Mouse (Mus musculus) intestine, postnatal 0 days (tissue): Measurements from ENCODE around the gene Gm44973. TPM values are rescaled to one million over a fixed set of nuclear protein-coding genes. Genes with fewer than 3 reads are reported as not detected.

ENCODE experiments used
- ATAC-seq: fragments of 200-750 bp; cut with Nextera tagmentation; 2 replicates; pipeline ENCODE4 v1.8.0; 2017; ENCODE audit warnings: mild to moderate bottlenecking, moderate TSS enrichment, moderate library complexity
- H3K27ac ChIP-seq: fragments of 300-500 bp; sonication (generic); 2 replicates; pipeline ENCODE4 v1.5.1; 2014; ENCODE audit warnings: mild to moderate bottlenecking, low read depth, low read length, moderate library complexity
- H3K27me3 ChIP-seq: fragments of 300-500 bp; sonication (generic); replicated peaks from 2 replicates; pipeline ENCODE4 v1.6.1; 2014; ENCODE audit warnings: low read length, mixed read lengths; ENCODE audit not compliant: control insufficient read depth, insufficient read depth
- H3K36me3 ChIP-seq: fragments of 300-500 bp; sonication (generic); 2 replicates; pipeline ENCODE4 v1.6.1; 2014; ENCODE audit warnings: mild to moderate bottlenecking, moderate library complexity; ENCODE audit not compliant: control insufficient read depth, insufficient read depth
- H3K4me1 ChIP-seq: fragments of 300-500 bp; sonication (generic); replicated peaks from 2 replicates; pipeline ENCODE4 v1.6.1; 2014; ENCODE audit warnings: antibody characterized with exemption, low read length, mixed read lengths; ENCODE audit not compliant: control insufficient read depth, insufficient read depth
- H3K4me2 ChIP-seq: fragments of 300-500 bp; sonication (generic); replicated peaks from 2 replicates; pipeline ENCODE4 v1.6.1; 2014; ENCODE audit warnings: low read depth, mild to moderate bottlenecking, moderate library complexity
- H3K4me3 ChIP-seq: fragments of 300-500 bp; sonication (generic); 2 replicates; pipeline ENCODE4 v1.5.1; 2014; ENCODE audit warnings: low read depth, low read length
- H3K9ac ChIP-seq: fragments of 300-500 bp; sonication (generic); 2 replicates; pipeline ENCODE4 v1.6.1; 2014; ENCODE audit warnings: mild to moderate bottlenecking, low read depth, low read length
- H3K9me3 ChIP-seq: fragments of 300-500 bp; sonication (generic); 2 replicates; pipeline ENCODE4 v1.6.1; 2016; ENCODE audit warnings: mixed run types; ENCODE audit not compliant: control insufficient read depth
- CTCF ChIP-seq: sonication (generic); IDR thresholded peaks from 2 replicates; pipeline ENCODE4 v1.5.1; 2016; ENCODE audit warnings: low read depth, mild to moderate bottlenecking, control low read depth, antibody characterized with exemption, moderate library complexity
- WGBS: fragments of 180-500 bp; shearing (Covaris S2); extraction: QIAGEN DNeasy Blood & Tissue Kit; methylation state at CpG from one replicate; pipeline ENCODE4 v1.1.7; 2014; 5-methylcytosine and 5-hydroxymethylcytosine counted together
- polyA plus RNA-seq: library from polyadenylated mRNA; unstranded; fragments of >200 nt; fragmentation: Nextera tagmentation; extraction: Ambion mirVana; gene quantifications from 2 replicates; pipeline ENCODE4 v1.2.1, GENCODE M21; 2015

The Gm44973 gene
- polyA plus RNA-seq, 1 experiment from 2014 or later: 4.7 TPM

- H3K4me3 ChIP-seq: peak overlapping the region; percentile 88
- under 1% methylated on average over 15 of the region's 15 CpGs for WGBS
- ATAC-seq: 0 out of 2 replicates have a peak, but pooled peaks have one; percentile 0
- no peaks in the 10 kb centered on the region for H3K27me3 ChIP-seq
- H3K4me1 ChIP-seq: peaks cover 3% of the 10 kb centered on the region; the same call in 1 of the 2 replicates
- H3K36me3 ChIP-seq: peaks cover 22% of the 10 kb centered on the region; the same call in 1 of the 2 replicates
- no peak for TF ChIP-seq CTCF
- no peaks in the 10 kb centered on the region for H3K9me3 ChIP-seq
- peak overlapping the region; percentile 96 for H3K9ac ChIP-seq
- H3K4me2 ChIP-seq: peak overlapping the region; percentile 75
- peak overlapping the region; percentile 95 for H3K27ac ChIP-seq
These were observed 5.4 kb downstream of the Gm44973 start for GRCm38 (mm10) chr7:5020685-5021084.

- peak overlapping the region; percentile 96 for H3K9ac ChIP-seq
- no peak for ATAC-seq
- H3K4me3 ChIP-seq: peak overlapping the region; percentile 88
- peak overlapping the region; percentile 95 for H3K27ac ChIP-seq
- no peaks in the 10 kb centered on the region for H3K27me3 ChIP-seq
- H3K4me2 ChIP-seq: peak overlapping the region; percentile 75
- no peaks in the 10 kb centered on the region; the same call in 1 of the 2 replicates for H3K4me1 ChIP-seq
- WGBS: 41% methylated on average over 5 of the region's 5 CpGs
- TF ChIP-seq CTCF: no peak
- no peaks in the 10 kb centered on the region for H3K9me3 ChIP-seq
- H3K36me3 ChIP-seq: peaks cover 22% of the 10 kb centered on the region; the same call in 1 of the 2 replicates
These were observed 5.9 kb downstream of the Gm44973 start for GRCm38 (mm10) chr7:5021197-5021596.

GRCm38 (mm10) chr7:5029543-5029942 lies 14.2 kb downstream of the Gm44973 start:
- Histone ChIP-seq H3K36me3 (peaks cover 55% of the 10 kb centered on the region), H3K4me2 (no peak overlapping the region), H3K9me3 (peaks cover 16% of the 10 kb centered on the region), H3K4me3 (no peak overlapping the region), H3K27me3 (no peaks in the 10 kb centered on the region), H3K4me1 (no peaks in the 10 kb centered on the region), H3K9ac (no peak overlapping the region), H3K27ac (0 out of 2 replicates have a peak overlapping the region, but pooled peaks have one; percentile 46)
- ATAC-seq: no peak
- TF ChIP-seq CTCF: no peak
- 92% methylated on average over 22 of the region's 22 CpGs for WGBS

GRCm38 (mm10) chr7:5029946-5030345 lies 14.7 kb downstream of the Gm44973 start:
- TF ChIP-seq CTCF: no peak
- 94% methylated on average over 21 of the region's 21 CpGs for WGBS
- Histone ChIP-seq H3K27ac (peak overlapping the region; percentile 46; the same call in 1 of the 2 replicates), H3K36me3 (peaks cover 52% of the 10 kb centered on the region), H3K27me3 (no peaks in the 10 kb centered on the region), H3K9me3 (peaks cover 16% of the 10 kb centered on the region), H3K4me3 (no peak overlapping the region), H3K4me2 (no peak overlapping the region), H3K9ac (no peak overlapping the region), H3K4me1 (no peaks in the 10 kb centered on the region)
- no peak for ATAC-seq

- Histone ChIP-seq H3K27ac (peak overlapping the region; percentile 46), H3K4me1 (no peaks in the 10 kb centered on the region), H3K9me3 (peaks cover 16% of the 10 kb centered on the region), H3K4me3 (no peak overlapping the region), H3K9ac (no peak overlapping the region), H3K4me2 (no peak overlapping the region), H3K27me3 (no peaks in the 10 kb centered on the region), H3K36me3 (peaks cover 59% of the 10 kb centered on the region)
- 88% methylated on average over 63 of the region's 63 CpGs for WGBS
- no peak for ATAC-seq
- no peak for TF ChIP-seq CTCF
These were observed 15.4 kb downstream of the Gm44973 start for GRCm38 (mm10) chr7:5030554-5031275.

- Histone ChIP-seq H3K4me2 (no peak overlapping the region), H3K9ac (no peak overlapping the region), H3K27me3 (no peaks in the 10 kb centered on the region), H3K9me3 (peaks cover 16% of the 10 kb centered on the region), H3K4me3 (no peak overlapping the region), H3K36me3 (peaks cover 67% of the 10 kb centered on the region), H3K4me1 (no peaks in the 10 kb centered on the region), H3K27ac (peak overlapping the region; percentile 46)
- no peak for ATAC-seq
- no peak for TF ChIP-seq CTCF
- WGBS: 86% methylated on average over 46 of the region's 46 CpGs
These were observed 16.2 kb downstream of the Gm44973 start for GRCm38 (mm10) chr7:5031496-5031895.
